Mouse (Mus musculus) limb, embryonic 14.5 days (tissue): ENCODE results near the gene Evc. TPM values are rescaled to one million over a fixed set of nuclear protein-coding genes. Genes with fewer than 3 reads are reported as not detected.

Experiments used
- ATAC-seq: fragments of 200-750 bp; cut with Nextera tagmentation; 2 replicates; pipeline ENCODE4 v1.8.0; 2017; ENCODE audit warnings: low read depth, moderate number of reproducible peaks, moderate TSS enrichment; ENCODE audit not compliant: low FRiP score
- DNase-seq: peaks from one replicate; pipeline ENCODE4 v3.0.0-alpha.2; 2015; ENCODE audit warnings: low spot score
- H3K27ac ChIP-seq: fragments of 300-500 bp; sonication (generic); replicated peaks from 2 replicates; pipeline ENCODE4 v1.5.1; 2014; ENCODE audit warnings: low read depth, mild to moderate bottlenecking, low read length, moderate library complexity, mixed read lengths
- H3K27me3 ChIP-seq: fragments of 300-500 bp; sonication (generic); 2 replicates; pipeline ENCODE4 v1.6.1; 2014; ENCODE audit warnings: low read length, mixed read lengths; ENCODE audit not compliant: control insufficient read depth, insufficient read depth
- H3K36me3 ChIP-seq: fragments of 300-500 bp; sonication (generic); 2 replicates; pipeline ENCODE4 v1.6.1; 2014; ENCODE audit warnings: mild to moderate bottlenecking, low read length, moderate library complexity, mixed read lengths; ENCODE audit not compliant: control insufficient read depth, insufficient read depth
- H3K4me1 ChIP-seq: fragments of 300-500 bp; sonication (generic); 2 replicates; pipeline ENCODE4 v1.6.1; 2014; ENCODE audit warnings: antibody characterized with exemption, low read length, mixed read lengths; ENCODE audit not compliant: control insufficient read depth, insufficient read depth
- H3K4me2 ChIP-seq: fragments of 300-500 bp; sonication (generic); replicated peaks from 2 replicates; pipeline ENCODE4 v1.6.1; 2014; ENCODE audit warnings: low read depth, mild to moderate bottlenecking, low read length, moderate library complexity; ENCODE audit not compliant: severe bottlenecking
- H3K4me3 ChIP-seq: fragments of 300-500 bp; sonication (generic); replicated peaks from 2 replicates; pipeline ENCODE4 v1.5.1; 2014; ENCODE audit warnings: low read length
- H3K9ac ChIP-seq: fragments of 300-500 bp; sonication (generic); 2 replicates; pipeline ENCODE4 v1.6.1; 2014; ENCODE audit warnings: mild to moderate bottlenecking, low read depth, low read length, moderate library complexity; ENCODE audit not compliant: severe bottlenecking
- H3K9me3 ChIP-seq: fragments of 300-500 bp; sonication (generic); 2 replicates; pipeline ENCODE4 v1.6.1; 2016; ENCODE audit warnings: low read length; ENCODE audit not compliant: control insufficient read depth
- POLR2A ChIP-seq: fragments of 200-500 bp; IDR thresholded peaks from 2 replicates; pipeline ENCODE4 v1.8.0; 2012; ENCODE audit warnings: inconsistent platforms, mild to moderate bottlenecking, moderate library complexity, borderline replicate concordance; ENCODE audit not compliant: insufficient read depth, insufficient read length; ENCODE audit errors: extremely low read depth
- WGBS: fragments of 180-500 bp; shearing (Covaris S2); extraction: QIAGEN DNeasy Blood & Tissue Kit; methylation state at CpG from one replicate; pipeline ENCODE4 v1.1.7; 2014; 5-methylcytosine and 5-hydroxymethylcytosine counted together
- polyA plus RNA-seq, 2 experiments: library from polyadenylated mRNA; depleted of rRNA in 1 of 2; stranded (reverse) in 1 of 2; unstranded in 1 of 2; fragments of >200 nt; fragmentation: Nextera tagmentation in 1 of 2; extraction: Ambion mirVana in 1 of 2; gene quantifications; 2 replicates each; pipeline versions ENCODE4 v1.2.1 to v1.2.3; 2012 to 2014

Gene Evc
- polyA plus RNA-seq, 2 experiments: 23.5 to 69.9 TPM

- H3K27me3 ChIP-seq: no peaks in the 10 kb centered on the region
- peaks cover 8% of the 10 kb centered on the region; the same call in 1 of the 2 replicates for H3K9me3 ChIP-seq
- 83% methylated on average over 12 of the region's 12 CpGs for WGBS
- H3K36me3 ChIP-seq: peaks cover 96% of the 10 kb centered on the region
- ATAC-seq (no peak), DNase-seq (no peak)
- no peaks in the 10 kb centered on the region for H3K4me1 ChIP-seq
- H3K4me2 ChIP-seq: no peak overlapping the region
- no peak overlapping the region for H3K27ac ChIP-seq
- H3K9ac ChIP-seq: no peak overlapping the region
- no peak for TF ChIP-seq POLR2A
- H3K4me3 ChIP-seq: no peak overlapping the region
Measured at GRCm38 (mm10) chr5:37312980-37313722, 23.5 kb downstream of the Evc start.

- 80% methylated on average over 9 of the region's 9 CpGs for WGBS
- Histone ChIP-seq H3K9ac (no peak overlapping the region), H3K4me3 (no peak overlapping the region), H3K4me2 (no peak overlapping the region), H3K4me1 (no peaks in the 10 kb centered on the region), H3K27ac (no peak overlapping the region), H3K36me3 (peaks cover 96% of the 10 kb centered on the region), H3K9me3 (peaks cover 4% of the 10 kb centered on the region; the same call in 1 of the 2 replicates), H3K27me3 (no peaks in the 10 kb centered on the region)
- ATAC-seq (no peak), DNase-seq (no peak)
- TF ChIP-seq POLR2A: no peak
Measured at GRCm38 (mm10) chr5:37310026-37310425, 26.7 kb downstream of the Evc start.

GRCm38 (mm10) chr5:37298370-37298769, 38.3 kb downstream of the Evc start:
- DNase-seq: peak; percentile 10

GRCm38 (mm10) chr5:37296717-37297116, 40.0 kb downstream of the Evc start:
- Histone ChIP-seq H3K9ac (no peak overlapping the region), H3K4me2 (no peak overlapping the region), H3K9me3 (no peaks in the 10 kb centered on the region), H3K27me3 (no peaks in the 10 kb centered on the region), H3K36me3 (peaks cover 25% of the 10 kb centered on the region), H3K27ac (no peak overlapping the region), H3K4me1 (no peaks in the 10 kb centered on the region), H3K4me3 (no peak overlapping the region)
- ATAC-seq (no peak), DNase-seq (no peak)
- TF ChIP-seq POLR2A: no peak
- 61% methylated on average over 10 of the region's 10 CpGs for whole genome bisulfite sequencing

More at GRCm38 (mm10) chr5:37298370-37298769, 38.3 kb downstream of the Evc start:
- H3K4me2 ChIP-seq: no peak overlapping the region
- ATAC-seq: no peak
- no peak overlapping the region for H3K9ac ChIP-seq
- H3K4me3 ChIP-seq: no peak overlapping the region
- TF ChIP-seq POLR2A: peak; percentile 20; the same call in 1 of the 2 replicates
- H3K9me3 ChIP-seq: no peaks in the 10 kb centered on the region
- 22% methylated on average over 7 of the region's 7 CpGs for WGBS
- no peak overlapping the region for H3K27ac ChIP-seq
- peaks cover 35% of the 10 kb centered on the region for H3K36me3 ChIP-seq
- no peaks in the 10 kb centered on the region for H3K27me3 ChIP-seq
- no peaks in the 10 kb centered on the region for H3K4me1 ChIP-seq

- Histone ChIP-seq H3K9me3 (no peaks in the 10 kb centered on the region), H3K27ac (no peak overlapping the region), H3K4me1 (no peaks in the 10 kb centered on the region), H3K9ac (no peak overlapping the region), H3K36me3 (no peaks in the 10 kb centered on the region), H3K27me3 (no peaks in the 10 kb centered on the region), H3K4me2 (no peak overlapping the region), H3K4me3 (no peak overlapping the region)
- ATAC-seq (no peak), DNase-seq (no peak)
- no peak for TF ChIP-seq POLR2A
- 73% methylated on average over 9 of the region's 9 CpGs for WGBS
Measured at GRCm38 (mm10) chr5:37290983-37291382, 45.7 kb downstream of the Evc start.
